Mouse (Mus musculus) spleen, adult 18-20 months (tissue): ENCODE data around the gene Gast.
"Not testable (repeated sequence)": the region's sequence is repeated elsewhere in the genome, so short reads cannot be mapped to it uniquely, and the experiment has no call there.

Experiments used
- DNase-seq, 2 experiments: peaks; one replicate each; pipeline ENCODE4 v3.0.0; 2022; ENCODE audit warnings: mixed read lengths in 2 of 2

The Gast gene

DNA sequence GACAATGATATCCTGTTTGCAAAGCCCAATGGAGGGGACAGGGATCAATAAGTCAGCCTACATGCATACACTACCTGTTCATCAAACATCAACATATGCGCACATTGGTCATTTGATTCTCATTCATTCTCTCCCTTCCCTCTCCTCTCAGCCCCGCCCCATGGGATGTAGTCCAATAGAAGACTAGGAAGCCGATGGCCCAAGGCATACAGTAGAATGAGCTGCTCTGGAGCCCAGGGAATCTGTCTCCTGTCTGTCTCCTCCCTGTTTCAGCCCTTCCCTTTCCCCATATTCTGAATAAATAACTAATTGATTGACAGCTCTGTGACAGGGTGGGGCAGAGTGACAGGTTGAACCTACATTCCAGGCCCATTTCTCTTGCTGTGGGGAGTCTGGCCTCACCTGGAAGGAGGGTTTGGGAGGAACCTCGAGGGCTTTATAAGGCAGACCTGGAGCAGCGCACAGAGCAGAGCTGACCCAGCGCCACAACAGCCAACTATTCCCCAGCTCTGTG, at the start of gene Gast:
Gene Gast (plus strand): TSS at position 464 of the 514 bp plus-strand sequence.
- DNase-seq = no peak

DNA sequence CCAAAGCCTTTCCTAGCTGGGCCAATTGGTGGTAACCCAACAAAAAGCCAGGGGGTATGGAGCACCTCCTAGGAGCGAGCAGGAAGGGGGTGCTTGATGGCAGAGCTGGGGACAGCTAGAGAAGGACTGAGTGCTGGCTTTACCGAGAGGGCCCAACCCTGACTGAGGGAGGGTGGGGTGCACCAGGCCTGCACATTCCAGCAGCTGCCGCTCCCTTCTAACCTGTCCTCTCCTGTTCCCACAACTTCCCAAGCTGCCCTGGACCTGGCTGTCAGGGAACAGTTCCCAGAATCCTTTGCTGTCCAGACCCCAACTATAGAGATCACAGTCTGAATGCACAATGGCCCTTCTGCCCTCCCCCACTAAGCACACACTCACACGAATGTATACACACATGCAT, 49.2 kb upstream of the Gast start:
- DNase-seq = no peak

DNA sequence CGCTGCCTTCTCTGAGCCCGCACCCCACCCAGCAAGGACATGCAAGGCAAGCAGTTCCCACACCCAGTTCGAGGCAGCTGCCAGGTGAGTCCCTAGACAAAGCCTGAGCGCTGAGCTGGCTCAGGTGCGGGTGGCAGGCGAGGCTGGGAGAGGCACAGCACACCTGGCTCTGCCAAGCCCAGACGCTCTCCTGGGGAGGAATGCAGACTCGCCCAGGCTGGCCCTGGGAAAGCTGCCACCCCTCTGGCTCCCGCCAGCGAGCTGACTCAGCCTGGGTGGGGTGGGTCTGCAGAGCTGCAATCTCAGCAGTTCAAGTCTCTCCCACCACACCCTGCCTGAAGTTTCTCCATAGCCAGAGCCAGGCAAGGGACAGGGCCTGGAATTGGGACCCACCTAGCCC, 47.2 kb upstream of the Gast start:
- no peak for DNase-seq

DNA sequence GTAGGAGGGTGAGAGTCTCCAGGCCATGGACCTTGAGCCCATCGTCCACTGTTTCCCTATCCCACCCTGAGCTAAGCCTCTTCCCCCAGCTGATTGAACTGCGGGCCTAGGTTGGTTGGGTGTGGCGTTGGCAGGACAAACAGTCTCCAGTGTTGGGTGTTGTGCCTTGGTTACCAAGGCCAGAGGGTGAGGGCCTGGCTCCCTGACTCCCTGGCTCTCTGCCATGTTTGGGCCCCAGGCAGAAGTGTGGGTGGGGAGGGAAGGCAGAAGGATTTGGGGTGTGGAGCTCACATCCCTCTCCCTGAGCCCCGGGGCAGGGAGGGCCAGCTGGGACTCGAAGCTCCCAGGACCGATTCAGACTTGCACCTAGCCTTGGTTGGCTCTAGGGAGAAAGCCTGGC, 45.3 kb upstream of the Gast start:
- DNase-seq = no peak

DNA sequence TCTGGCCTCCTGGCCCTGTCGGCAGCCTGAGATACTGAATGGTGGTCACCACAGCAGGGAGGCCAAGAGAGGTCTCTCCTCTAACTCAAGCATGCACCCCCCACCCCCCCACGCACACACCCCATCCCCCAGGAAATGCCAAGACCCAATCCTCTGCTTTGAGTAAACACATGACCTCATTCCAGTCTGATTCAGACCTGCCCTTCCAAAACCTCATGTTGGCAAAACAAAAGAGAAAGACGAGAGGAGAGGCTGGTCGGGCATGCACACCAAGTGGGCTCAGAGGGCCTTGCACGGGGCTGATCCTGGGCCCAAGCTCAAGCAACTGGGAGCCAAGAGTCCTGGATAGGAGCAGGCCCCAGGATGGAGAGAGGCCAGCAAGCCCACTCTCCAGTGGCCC, 44.0 kb upstream of the Gast start:
- no peak for DNase-seq

DNA sequence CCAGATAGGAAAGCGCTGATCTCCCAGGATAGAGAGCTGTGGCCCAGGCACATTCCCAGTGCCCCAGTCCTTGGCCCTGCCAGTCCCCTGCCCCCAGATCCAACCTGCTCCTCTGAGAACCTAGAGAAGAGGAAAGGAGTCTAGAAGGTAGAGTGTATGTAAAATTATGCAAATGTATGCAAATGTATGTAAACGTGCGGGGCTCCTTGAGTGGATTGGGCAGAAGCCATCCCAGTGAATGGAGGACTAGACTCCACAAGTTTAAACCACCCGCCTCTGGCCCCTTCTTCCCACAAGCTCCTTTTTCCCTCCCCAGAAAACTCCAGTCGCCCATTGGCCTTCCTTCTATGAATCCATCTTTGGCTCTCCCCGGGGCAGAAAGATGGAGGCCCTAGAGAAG, 41.3 kb upstream of the Gast start:
- DNase-seq = no peak

DNA sequence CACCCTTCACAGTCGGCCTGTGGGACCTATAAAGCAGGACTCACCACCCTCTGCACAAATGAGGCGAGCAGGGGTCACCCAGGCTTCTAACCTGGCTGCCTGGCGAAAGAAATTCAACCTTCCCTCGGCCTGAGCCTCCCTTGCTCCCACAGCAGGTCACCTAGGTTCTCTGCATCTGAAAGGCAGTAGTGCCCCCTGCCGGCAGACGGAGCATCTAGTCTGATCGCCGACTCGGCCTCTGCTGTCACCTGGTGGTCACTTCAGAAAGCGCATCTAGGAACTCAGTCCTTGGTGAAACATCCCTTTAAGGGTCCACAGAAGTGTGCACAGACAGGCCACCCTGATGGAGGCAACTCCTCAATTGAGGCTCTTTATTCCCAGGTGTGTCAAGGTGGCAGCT, 38.9 kb upstream of the Gast start:
- DNase-seq = peak; percentile 49 to 79

DNA sequence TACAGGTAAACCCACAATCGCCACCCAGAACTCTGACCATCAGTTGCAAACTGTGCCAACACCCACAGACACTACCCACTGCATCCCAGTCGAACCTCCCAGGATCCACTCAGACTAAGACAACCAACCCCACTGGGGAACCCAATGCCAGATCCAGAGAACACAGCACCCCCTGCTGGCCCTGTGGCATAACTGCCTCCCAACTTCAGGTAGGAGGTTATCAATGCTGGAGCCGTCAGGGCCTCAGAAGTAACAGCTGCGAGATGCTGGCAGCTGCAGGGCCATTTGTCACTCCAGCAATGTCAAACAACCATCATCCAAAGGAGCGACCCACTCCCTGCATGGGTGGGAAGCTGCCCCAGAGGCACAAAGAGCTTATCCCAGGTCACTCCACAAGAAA, 36.4 kb upstream of the Gast start:
- peak in 1 of 2 experiments; percentile 20 for DNase-seq

DNA sequence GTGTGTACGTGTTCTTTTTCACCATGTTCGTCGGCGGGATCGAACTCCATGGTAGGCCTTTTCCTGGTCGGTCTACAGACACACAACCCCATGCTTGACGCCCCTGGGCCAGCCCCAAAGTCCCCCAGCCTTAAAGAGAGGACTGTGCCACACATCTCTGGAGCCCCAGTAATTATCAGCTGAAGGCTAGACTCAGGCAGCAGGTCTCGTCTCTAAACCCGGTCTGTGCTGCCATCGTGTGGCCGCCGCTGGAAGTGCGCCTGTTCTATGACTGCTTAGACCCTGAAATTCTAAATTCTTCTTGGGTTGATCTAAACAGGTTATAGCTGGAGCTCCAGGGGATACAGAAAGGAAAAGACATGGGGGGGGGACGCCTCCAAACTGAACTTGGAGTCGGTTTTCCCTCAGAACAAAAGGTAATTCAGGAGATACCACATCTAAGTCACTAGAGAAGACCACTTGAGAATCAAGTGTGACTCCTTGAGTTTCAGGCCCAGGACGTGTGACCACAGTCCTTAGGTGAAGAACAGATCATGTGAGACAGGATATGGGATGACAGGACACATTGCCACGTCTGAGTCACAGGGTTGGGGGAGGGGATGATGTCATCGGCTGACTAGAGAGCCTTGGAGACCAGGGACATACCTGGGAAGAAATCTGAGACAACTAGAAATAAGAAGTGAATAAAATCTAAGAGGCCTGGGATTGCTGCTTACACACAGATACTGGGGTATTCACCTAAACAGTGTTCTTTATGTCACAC, 35.8 kb upstream of the Gast start:
- peak; percentile 57 to 84 for DNase-seq

DNA sequence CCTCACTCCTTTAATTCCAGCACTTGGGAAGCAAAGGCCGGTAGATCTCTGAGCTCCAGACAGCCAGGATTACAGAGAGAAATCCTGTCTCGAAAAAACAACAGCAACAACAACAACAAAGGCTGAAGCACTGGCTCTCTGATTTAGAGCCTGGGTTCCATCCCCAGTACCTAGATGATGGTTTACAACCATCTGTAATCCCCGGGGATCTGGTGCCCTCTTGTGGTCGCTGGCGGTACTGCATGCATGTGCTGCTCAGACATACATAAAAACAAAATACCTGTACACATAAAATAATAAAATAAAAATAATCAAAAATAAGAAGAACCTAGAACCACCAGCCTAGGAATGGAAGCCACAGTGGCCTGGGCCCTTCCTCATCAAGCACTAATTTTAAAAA, 33.9 kb upstream of the Gast start:
- DNase-seq = peak; percentile 27 to 71

DNA sequence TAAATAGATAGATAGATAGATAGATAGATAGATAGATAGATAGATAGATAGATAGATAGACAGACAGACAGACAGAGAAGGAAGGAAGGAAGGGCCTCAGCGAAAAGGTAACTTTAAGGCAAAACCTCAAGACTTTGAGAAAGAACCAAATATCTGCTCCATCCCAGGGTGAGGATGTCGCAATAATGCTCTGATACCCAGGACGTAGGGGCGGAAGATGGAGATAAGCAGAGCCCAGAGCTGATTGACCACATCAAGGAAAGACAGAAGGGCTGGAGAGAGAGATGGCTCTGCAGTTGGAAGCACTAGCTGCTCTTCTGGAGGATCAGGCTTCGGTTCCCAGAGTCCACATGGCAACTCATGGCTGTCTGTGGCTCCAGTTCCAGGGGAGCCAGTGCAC, 32.9 kb upstream of the Gast start:
- DNase-seq = no peak

DNA sequence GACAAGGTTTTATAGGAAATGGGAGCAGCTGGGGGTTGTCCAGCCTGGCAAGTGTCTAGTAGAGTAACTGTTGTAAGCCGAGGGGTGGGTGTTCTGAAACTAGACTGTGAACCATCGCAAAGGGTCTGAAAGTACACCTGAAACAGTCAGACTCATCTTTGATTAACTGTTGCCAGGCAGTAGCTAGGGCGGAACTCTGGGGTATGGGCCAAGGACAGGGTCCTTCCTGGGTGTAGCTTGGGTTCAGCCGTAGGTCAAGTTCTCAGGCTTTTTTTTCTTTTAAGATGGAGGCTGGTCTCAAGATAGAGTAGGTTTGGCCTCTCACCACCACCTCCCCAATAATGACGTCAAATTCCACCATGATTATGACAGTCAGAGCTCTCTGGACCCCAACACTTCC, 26.3 kb upstream of the Gast start:
- DNase-seq = no peak

DNA sequence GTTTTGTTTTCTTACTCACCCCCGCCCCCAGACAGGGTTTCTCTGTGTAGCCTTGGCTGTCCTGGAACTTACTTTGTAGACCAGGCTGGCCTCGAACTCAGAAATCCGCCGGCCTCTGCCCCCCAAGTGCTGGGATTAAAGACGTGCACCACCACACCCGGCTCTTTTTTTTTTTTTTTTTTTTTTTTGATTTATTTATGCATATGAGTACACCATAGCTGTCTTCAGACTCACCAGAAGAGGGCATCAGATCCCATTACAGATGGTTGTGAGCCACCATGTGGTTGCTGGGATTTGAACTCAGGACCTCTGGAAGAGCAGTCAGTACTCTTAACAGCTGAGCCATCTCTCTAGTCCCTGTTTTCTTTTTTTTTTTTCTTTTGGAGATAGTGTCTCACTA, 25.5 kb upstream of the Gast start:
- DNase-seq = not testable (repeated sequence)

DNA sequence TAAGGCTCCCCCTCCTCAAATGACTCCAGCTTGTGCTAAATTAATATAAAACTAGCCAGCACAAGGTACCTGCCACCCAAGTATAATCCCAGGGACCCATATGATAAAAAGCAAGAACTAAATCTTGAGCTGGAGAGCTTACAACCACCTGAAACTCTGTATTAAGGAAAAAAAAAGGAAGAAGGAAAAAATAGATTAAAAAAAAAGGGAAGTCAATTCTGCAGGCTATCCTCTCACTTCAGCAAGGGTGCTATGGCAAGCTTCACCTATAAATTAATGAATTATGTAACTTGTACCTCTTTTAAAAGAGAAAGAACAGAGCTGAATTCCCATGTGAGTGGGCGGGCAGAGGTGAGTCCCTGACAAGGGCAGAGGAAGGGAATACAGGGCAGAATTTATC, 22.6 kb upstream of the Gast start:
- no peak for DNase-seq

DNA sequence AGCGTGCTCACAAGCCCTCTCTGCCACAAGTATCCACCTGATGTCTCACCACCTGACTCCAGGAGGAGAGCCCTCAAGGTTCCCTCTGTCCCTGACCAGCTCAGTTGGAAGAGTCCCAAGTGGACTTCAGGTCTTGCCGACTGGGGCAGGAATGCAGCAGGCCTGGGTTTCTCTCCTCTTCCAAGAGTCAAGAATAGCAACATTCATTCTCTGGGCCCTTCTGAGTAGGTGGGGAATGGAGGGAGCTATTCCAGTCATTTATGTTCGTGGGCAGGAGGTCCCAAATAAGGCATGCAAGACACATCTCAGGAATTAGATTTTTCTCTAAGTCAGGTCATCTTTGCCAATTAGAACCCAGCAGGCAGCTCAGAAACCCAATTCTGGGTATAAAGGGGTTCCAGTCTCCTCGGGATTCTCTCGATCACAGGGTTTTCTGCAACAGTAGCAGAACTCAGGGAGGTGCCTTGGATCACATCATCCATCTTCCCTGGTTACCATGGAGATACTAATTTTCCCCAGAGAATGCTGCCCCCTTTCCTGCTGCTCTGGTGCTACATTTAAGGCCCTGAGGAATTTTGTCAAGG, 22.0 kb upstream of the Gast start:
- DNase-seq = no peak

DNA sequence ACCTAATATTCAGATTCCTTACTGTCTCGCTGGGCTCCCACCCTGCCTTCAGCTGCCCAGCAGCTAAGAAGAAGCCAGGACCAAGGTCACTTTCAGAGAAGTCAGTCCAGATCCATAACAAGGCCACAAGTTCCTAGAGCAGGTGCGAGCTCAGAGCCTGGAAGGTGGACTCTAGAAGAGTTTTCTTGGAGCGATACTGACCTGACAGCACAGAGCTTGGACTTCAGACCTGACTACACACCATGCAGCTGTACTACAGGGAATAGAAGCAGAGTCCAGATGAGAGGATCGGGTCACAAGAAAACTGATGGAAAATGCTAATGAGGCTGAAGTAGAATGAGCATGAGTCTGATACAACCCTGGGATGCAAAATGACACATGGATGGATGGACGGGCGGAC, 20.8 kb upstream of the Gast start:
- no peak for DNase-seq

DNA sequence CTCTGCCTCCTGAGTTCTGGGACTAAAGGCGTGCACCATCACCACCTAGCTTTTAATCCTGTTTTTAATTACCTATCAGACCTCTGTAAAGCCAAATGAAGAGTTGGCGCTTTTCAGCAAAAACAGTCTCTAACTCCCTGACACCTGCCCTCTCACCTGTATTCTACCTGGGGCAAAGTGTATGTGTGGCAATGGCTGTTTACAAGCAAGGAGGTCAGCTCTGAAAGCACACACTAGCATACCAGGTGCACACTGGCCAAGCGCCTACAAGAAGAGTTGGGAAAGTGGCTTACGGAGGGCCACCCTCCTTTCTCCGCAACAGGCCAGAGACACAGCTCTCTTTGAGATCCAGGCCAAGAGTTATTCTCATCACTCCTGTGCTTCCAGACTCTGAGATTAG, 18.8 kb upstream of the Gast start:
- no peak for DNase-seq

DNA sequence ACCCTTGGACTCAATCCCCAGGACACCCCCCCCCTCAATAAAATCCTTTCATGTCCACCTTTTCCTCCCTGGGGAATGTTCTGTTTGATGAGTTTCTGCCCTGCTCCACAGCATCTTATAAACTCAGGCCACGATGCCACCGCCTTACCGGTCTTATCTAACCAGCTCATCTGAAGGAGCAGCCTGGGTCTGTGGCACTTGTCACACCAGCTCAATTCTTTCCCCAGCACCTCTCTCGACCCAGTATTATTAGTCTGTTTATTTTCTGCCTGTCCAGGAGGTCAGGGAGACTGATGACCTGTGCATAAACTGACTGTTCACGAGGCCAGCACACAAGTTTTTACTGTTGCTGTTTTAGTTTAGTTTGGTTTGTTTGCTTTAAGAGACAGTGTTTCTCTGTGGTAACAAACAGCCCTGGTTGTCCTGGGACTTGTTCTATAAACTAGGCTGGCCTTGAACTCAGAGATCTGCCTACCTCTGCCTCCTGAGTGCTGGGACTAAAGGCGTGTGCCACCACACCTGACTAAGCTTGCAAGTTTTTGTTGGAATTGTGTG, 16.3 kb upstream of the Gast start:
- DNase-seq = no peak

DNA sequence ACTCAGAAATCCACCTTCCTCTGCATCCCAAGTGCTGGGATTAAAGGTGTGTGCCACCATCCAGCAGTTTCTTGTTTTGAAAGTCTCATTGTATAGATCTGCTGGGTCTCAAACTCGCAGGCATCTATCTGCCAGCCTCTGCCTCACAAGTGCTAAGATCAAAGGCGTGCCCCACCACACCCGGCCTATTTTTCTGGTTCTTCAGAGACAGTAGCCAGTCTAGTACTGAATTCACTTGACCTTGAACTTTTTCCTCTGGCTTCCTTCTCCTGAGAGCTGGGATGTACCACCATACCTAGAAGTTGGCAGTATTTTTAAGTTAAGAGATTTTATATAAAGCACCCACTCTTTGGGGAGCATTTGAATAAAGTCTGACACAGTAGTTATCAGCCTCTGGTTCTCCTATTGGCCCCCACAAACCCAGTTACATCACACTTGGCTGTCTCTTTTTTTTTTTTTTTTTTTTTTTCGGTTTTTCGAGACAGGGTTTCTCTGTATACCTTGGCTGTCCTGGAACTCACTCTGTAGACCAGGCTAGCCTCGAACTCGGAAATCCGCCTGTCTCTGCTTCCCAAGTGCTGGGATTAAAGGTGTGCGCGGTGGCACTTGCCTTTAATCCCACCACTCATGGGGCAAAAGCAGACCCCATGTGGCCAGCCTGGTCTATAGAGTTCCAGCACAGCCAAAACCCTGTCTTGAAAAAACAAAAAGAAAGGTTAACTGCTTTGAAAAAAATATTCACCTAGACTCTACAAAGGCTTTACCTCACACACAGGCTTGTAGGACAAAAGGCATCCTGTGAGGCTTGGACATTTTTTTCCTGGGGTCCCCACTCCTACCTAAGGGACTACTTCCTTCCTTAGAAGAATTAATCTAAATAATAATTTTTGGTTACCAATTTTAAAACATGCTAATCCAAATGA, 15.4 kb upstream of the Gast start:
- DNase-seq = peak in 1 of 2 experiments; percentile 17

DNA sequence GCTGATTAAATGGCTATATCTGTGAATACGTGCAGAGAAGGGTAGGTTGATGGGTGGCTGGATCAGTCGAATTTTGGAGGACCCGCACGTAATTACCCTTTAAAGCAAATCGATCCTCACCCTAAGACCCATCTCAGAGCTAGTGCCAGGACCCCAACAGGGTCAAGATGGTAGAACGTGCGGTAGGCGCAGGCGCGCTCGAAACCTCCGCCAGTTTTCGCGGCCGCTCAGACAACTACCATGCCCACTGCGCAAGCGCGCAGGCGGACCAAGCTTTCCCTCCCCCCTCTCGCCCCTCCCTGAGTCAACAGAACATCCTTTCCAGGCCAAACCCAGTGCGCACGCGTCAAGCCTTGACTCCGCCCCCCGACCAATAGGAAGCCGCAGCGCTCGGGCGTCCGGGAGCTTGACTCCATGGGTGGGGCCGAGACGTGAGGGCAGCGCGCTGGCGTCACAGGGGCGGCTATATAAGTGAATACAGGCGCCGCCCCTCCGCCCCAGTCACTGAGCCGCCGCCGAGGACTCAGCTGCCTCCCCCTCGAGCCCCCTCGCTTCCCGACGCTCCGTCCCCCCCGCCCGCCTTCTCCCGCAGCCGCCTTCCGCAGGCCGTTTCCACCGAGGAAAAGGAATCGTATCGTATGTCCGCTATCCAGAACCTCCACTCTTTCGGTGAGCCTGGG, 14.6 kb upstream of the Gast start, which contains the start of gene Eif1:
Gene Eif1 (plus strand): TSS at position 394 of the 680 bp plus-strand sequence.
- peak; percentile 100 for DNase-seq

DNA sequence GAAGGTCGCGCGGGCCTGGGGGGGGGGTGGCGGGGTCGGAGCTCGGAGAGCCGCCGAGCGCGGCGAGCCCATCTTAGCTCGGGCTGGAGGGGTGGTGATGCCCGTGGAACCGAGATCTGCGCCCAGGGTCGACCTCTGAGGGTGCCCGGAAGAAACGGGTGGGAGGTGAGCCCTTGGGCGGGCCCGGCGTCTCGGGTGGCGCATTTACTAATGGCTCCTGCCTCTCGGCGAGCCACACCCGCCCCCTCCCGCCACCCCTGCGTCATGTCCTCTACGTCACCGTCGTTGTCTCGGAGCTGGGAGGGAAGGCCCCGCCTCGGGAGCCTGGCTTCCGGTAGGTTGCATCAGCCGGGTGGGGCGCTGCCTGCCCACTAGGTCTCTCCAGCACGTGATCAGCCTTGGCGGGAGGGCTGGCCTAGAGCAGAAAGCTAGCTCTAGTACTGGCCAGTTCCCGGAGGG, 14.0 kb upstream of the Gast start:
- peak; percentile 90 to 95 for DNase-seq

DNA sequence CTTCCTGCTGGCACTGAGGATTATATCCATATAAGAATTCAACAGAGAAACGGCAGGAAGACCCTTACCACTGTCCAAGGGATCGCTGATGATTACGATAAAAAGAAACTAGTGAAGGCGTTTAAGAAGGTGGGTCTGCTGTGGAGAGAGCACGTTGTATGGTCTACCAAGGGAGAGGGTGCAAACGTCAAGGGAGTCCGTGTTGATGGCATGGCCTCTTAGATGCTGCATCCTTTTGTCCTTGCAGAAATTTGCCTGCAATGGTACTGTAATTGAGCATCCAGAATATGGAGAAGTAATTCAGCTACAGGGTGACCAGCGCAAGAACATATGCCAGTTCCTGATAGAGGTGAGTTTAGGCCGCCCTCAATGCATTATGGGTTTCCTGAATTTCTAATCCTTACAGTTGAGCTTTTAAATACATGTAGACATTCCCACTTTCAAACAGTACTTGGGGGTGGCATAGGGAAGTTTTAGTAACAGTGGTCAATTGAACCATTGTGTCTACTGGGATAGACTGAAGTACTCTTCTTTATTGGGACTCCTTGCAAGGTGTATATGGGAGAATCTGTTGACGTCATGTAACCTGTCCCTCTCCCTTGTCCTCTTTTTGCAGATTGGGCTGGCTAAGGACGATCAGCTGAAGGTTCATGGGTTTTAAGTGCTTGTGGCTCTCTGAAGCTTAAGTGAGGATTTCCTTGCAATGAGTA, 13.4 kb upstream of the Gast start:
- not testable (repeated sequence) for DNase-seq
